Mouse (Mus musculus): ENCODE data around the gene Srd5a1.
"Not testable (repeated sequence)": the region's sequence is repeated elsewhere in the genome, so short reads cannot be mapped to it uniquely, and the experiment has no call there.

DNA sequence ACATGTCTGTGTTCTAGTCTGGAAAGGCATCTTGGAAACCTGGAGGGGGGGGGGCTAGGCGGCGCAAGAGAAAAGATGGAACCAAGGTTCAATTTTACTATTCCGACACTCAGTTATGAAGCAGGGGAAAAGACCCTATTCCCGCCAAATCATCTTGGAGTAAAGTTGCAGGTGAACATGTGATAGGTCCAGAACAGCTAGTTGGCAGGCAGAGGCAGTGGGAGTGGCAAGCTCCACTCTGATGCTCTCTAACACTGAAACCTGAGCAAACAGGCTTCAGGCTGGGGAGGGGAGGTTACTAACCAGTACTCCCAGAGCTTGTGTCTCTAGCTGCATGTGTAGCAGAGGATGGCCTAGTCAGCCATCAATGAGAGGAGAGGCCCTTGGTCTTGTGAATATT is 45.8 kb downstream of the Srd5a1 start:
- TF ChIP-seq CTCF (IDR thresholded peaks at IDR 0.05; ENCODE audit: control insufficient read depth, insufficient read depth, insufficient read length); MAX (IDR thresholded peaks at IDR 0.05): not testable (repeated sequence)
